Mouse (Mus musculus) forelimb bud, embryonic 11.5 days (tissue): ENCODE results near the gene Arhgap17.

ENCODE experiments used
- DNase-seq: peaks from one replicate; pipeline ENCODE4 v3.0.0-alpha.2; 2012; ENCODE audit warnings: low read depth, low spot score

Arhgap17 gene

GRCm38 (mm10) chr7:123369759-123370481 is at the start of gene Arhgap17, which contains the start of gene Lcmt1:
Arhgap17 (minus strand) TSS chr7:123369915.
Lcmt1 (plus strand) TSS chr7:123369784.
- DNase-seq = peak; percentile 98

DNA sequence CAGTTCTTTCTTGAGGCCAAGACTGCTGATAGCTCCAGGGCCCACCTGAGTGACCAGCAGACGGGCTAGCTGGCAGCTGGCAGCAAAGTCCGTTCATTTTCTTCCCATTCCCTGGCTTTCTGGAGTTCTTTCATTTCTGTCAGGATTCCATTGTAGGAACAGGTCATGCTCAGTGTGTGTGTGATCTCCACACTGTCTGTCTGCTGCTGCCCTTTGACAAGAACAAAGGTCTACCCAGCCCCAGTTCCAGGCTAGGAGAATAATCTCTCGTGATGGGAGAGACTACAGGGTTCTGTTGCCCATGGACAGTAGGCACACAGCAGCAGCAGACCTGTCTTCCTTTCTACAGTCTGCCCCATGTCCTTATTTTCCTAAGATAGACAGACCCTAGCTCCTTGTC is 47.9 kb upstream of the Arhgap17 start:
- no peak for DNase-seq

GRCm38 (mm10) chr7:123416803-123417202 is 47.1 kb upstream of the Arhgap17 start:
- DNase-seq = no peak

DNA sequence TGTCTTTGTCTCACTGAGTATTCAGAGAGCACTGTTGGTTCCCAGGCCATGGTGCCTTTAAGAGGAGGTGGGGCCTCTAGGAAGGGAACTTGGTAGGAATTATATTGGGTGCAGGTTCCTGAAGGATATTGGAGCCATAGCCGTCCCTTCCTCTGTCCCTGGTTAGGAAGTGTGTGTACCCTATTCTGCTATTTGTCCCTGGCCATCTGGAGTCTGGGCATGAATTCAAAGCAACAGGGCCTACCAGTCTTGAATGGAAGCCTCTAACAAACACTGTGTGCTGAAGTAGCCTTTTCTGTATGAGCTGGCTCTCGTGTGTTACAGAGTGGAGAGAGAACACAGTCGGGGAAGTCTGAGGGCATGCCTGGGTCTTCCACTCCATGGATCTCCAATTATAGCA is 42.4 kb upstream of the Arhgap17 start:
- no peak for DNase-seq

DNA sequence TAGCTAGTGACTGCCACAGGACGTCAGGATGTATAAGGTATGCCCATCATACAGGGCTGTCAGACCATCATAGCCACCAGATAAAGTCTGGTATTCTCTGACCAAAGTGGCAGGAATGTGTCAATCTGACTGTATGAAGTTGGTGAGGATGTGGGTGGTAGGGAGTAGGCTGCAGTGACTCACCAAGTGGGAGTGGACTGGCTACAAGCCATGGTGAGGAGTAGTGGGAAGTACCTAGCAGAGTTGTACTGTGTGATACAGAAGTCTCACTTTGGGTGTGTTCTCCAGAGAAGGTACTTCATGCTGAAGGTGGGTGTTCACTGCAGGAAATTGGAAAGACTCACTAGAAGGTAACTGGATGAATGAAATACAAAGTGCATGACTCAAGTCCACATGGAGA is 41.4 kb upstream of the Arhgap17 start:
- no peak for DNase-seq

- no peak for DNase-seq
Observed at GRCm38 (mm10) chr7:123410502-123410901, 40.8 kb upstream of the Arhgap17 start.

DNA sequence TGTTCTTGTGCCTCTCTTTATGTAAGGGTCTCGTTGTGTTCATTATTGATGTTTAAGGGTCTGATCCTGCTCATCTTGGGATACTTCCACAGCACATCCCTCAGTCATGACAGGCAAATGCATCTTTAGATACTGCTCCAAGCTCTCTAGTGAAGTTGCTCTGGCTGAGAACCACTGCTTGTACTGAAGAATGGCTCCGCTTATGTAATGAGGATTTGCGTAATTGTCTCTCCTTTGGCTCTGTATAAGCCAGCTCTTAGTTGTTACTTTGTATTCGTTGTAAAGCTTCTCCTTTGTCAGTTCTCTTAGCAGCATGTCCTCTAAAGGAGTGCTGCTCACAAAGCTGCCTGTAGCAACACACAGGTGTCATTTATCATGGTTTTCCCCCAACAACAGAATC is 37.3 kb upstream of the Arhgap17 start:
- DNase-seq = no peak

- DNase-seq = no peak
Observed at GRCm38 (mm10) chr7:123405619-123406018, 35.9 kb upstream of the Arhgap17 start.

DNA sequence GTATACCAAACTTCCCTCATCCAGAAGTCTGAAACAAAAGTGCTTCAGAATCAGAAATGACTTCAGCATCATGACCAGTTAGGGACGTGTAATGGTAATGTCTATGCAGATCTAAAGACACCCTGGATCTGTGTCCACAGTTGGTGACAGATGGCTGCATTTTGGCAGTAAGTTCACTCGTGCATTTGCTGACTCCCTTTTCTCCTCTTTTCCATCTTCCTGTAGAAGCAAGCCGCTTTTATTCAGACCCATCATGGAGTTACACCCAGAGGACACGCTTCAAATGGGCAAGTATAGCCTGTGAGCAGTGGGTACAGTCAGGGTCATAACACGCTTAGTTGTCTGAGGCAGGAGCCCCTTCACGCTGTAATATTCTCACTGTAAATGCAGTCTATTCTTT is 34.5 kb upstream of the Arhgap17 start:
- no peak for DNase-seq

- no peak for DNase-seq
Observed at GRCm38 (mm10) chr7:123401121-123401520, 31.4 kb upstream of the Arhgap17 start.

DNA sequence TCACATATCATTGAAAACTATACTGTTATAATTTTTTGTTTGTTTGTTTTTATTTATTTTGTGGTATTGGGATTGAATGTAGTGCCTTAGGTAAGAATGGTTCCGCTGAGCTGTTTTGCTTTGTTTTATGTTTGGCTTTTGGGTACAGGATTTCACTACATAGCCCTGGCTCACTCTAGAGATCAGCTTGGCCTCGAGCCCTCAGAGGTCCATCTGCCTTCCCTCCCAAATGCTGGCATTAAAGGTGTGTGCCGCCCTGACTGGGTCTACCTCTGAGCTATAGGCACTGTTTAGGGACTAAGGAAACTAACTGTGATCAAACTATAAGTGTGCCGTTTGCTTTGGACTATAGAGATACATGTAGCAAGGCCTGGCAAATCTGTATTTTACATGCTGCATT is 29.6 kb upstream of the Arhgap17 start:
- no peak for DNase-seq

GRCm38 (mm10) chr7:123398828-123399227 is 29.1 kb upstream of the Arhgap17 start:
- peak; percentile 69 for DNase-seq

DNA sequence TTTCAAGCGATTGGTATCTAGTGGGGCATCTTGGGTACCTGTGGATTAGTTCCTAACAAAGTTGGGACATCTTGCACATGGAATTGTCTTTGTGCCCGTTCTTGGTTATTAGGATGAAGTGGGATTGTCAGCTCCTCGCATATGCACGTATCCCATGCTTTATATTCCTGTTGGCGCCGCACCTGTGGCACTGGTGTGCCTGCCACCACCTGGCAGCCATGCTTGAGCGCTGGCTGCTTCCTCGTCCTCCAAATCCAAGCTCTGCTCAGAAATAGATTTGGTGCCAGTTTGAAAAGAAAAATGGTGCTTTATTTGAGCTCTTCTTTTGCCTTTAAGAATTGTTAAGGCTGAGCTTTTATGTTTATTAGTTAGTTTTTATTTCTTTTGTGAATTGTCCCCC is 28.2 kb upstream of the Arhgap17 start:
- DNase-seq = no peak

GRCm38 (mm10) chr7:123397369-123397768 is 27.7 kb upstream of the Arhgap17 start:
- no peak for DNase-seq

GRCm38 (mm10) chr7:123396900-123397299 is 27.2 kb upstream of the Arhgap17 start:
- no peak for DNase-seq

DNA sequence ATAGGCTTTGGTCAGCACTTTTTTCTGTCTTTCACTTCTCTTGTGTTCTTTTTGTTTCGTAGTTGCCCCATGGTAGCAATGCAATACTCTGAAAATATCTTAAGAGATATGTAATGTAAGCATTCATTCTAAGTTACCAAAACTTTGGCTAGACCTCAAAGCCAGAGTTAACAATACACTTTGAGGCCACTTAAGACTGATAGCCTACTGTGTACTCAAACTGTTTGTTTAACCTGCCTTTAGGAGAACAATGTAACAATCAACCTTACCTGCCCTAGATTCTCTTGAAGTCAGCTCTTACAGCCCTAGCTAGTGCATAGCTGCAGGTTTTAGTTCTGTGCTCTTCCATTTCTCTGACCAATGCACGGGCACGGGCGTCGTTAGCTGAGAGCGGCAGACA is 24.6 kb upstream of the Arhgap17 start:
- no peak for DNase-seq

DNA sequence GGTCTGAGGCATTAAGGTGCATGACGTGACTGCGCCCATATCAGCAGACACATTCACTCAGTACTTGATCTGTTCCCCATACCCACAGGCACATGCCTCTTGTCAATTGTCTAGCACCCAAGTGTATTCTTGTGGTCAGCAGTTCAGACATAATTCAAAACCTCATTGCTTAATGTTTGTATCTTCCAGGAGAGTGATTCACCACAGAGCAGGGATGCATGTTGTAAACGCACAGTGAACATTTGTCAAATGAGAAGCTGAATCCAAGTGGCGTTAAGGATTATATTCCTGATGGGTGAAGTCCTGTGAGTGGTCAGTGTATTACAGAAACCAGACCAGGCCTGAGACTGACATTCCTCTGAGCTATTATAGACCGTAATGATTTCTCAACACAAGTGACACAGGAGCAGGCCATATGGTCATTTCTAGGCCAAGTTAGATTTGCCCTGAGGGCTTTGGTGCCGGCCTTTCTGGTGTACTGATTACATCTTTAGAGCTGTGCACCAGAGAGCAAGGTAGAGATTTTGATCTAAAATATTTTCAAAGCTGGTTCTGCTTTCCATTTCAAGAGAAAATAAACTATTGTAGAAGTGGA is 20.1 kb upstream of the Arhgap17 start:
- DNase-seq = no peak

DNA sequence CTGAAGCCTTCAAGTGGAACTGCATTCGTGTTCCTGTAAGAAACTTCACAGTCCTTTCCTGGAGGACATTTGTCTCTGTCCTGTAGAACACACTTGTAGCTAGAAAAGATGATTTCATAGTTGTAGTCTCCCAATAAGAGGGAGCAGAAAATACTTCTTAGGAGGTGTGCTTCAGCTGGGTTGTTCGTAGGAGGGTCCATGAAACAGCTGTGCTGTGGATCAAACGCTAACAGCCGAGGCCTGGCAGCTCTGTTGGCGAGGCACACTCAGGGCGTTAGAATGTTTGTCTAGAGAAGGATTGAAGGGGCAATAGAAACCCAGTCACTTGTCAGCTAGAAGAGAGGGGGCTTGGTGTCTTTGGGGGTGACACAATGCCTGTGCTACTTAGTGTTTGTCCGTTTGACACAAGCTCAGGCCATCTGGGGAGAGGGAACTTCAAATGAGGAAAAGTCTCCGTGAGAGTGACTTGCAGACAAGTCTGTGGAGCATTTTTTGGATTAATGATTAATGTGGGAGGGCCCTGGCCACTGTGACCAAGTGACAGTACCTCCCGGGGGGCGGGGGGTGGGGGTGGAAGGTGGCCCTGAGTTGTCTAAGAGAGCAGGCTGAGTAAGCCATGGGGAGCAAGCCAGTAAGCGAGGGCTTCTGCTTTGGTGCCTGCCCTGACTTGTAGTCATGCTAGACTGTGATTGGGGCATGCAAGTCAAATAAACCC is 16.1 kb upstream of the Arhgap17 start:
- no peak for DNase-seq

- DNase-seq = peak; percentile 96
Observed at GRCm38 (mm10) chr7:123377443-123378400, 8.0 kb upstream of the Arhgap17 start.

DNA sequence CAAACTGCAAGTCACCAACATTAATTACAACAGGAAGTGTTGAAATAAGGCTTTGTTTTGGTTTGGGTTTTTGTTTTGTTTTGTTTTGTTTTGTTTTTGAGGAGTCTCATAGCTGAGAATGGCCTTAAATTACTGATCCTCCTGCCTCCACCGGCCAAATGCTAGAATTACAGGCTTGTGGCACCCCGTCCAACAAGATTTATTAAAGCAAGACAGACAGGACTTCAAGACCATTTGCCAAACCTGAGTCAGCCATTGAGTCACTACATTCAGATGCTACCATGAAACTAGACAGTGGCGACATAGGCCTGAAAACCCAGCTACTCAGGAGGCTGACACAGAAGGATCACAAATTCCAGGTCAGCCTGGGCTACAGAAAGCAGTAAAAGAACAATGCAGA is 1.8 kb upstream of the Arhgap17 start:
- no peak for DNase-seq

DNA sequence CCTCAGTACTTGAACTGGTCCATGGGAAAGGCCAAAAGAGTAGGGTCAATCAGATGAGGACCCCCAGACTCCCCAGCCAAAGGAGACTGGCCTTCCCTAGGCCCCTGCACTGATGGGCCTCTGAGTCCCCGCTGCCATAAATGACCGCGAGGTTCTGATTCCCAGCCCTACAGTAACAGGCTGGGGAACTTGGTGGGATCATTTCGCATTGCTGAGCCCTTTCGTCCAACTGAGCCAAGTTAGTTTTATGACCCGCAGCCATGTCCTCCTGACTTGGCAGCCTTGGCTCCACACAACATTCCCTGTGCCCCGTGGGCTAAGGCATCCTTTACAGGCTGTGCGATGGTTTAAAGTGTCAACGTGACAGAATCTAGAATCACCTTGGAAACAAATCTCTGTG is 985 bp upstream of the Arhgap17 start:
- DNase-seq = peak; percentile 7
